Mouse (Mus musculus) forebrain, embryonic 11.5 days (tissue): ENCODE data around the gene Vamp5. TPM values are rescaled to one million over a fixed set of nuclear protein-coding genes. Genes with fewer than 3 reads are reported as not detected.

Experiments used
- ATAC-seq: fragments of 200-750 bp; cut with Nextera tagmentation; replicated peaks from 2 replicates; pipeline ENCODE4 v1.8.0; 2017; ENCODE audit warnings: moderate TSS enrichment; ENCODE audit not compliant: low FRiP score
- DNase-seq: peaks from one replicate; pipeline ENCODE4 v3.0.0-alpha.2; 2017; ENCODE audit warnings: low spot score
- H3K27ac ChIP-seq: fragments of 300-500 bp; sonication (generic); 2 replicates; pipeline ENCODE4 v1.5.1; 2014; ENCODE audit warnings: low read depth, low read length
- H3K27me3 ChIP-seq: fragments of 300-500 bp; sonication (generic); 2 replicates; pipeline ENCODE4 v1.6.1; 2014; ENCODE audit warnings: mild to moderate bottlenecking, low read length, mixed read lengths; ENCODE audit not compliant: control insufficient read depth, insufficient read depth
- H3K36me3 ChIP-seq: fragments of 300-500 bp; sonication (generic); 2 replicates; pipeline ENCODE4 v1.6.1; 2014; ENCODE audit warnings: mild to moderate bottlenecking, low read length, moderate library complexity, mixed read lengths; ENCODE audit not compliant: control insufficient read depth, insufficient read depth
- H3K4me1 ChIP-seq: fragments of 300-500 bp; sonication (generic); replicated peaks from 2 replicates; pipeline ENCODE4 v1.6.1; 2014; ENCODE audit warnings: low read length, mixed read lengths; ENCODE audit not compliant: control insufficient read depth, insufficient read depth
- H3K4me2 ChIP-seq: fragments of 300-500 bp; sonication (generic); 2 replicates; pipeline ENCODE4 v1.6.1; 2014; ENCODE audit warnings: low read depth, mild to moderate bottlenecking, low read length, moderate library complexity, mixed read lengths; ENCODE audit not compliant: severe bottlenecking
- H3K4me3 ChIP-seq: fragments of 300-500 bp; sonication (generic); 2 replicates; pipeline ENCODE4 v1.5.1; 2014; ENCODE audit warnings: low read depth, low read length
- H3K9ac ChIP-seq: fragments of 300-500 bp; sonication (generic); 2 replicates; pipeline ENCODE4 v1.6.1; 2014; ENCODE audit warnings: low read length
- H3K9me3 ChIP-seq: fragments of 300-500 bp; sonication (generic); 2 replicates; pipeline ENCODE4 v1.6.1; 2016; ENCODE audit warnings: low read length, mixed read lengths; ENCODE audit not compliant: control insufficient read depth
- WGBS: fragments of 180-500 bp; shearing (Covaris S2); extraction: QIAGEN DNeasy Blood & Tissue Kit; methylation state at CpG from one replicate; pipeline ENCODE4 v1.1.7; 2014; 5-methylcytosine and 5-hydroxymethylcytosine counted together
- polyA plus RNA-seq: library from polyadenylated mRNA; unstranded; fragments of >200 nt; fragmentation: Nextera tagmentation; extraction: Ambion mirVana; gene quantifications from 2 replicates; pipeline ENCODE4 v1.2.1, GENCODE M21; 2014

The Vamp5 gene
- polyA plus RNA-seq, 1 experiment from 2014 or later: 8.1 TPM

GRCm38 (mm10) chr6:72364985-72365384 is 15.3 kb downstream of the Vamp5 start:
- Histone ChIP-seq H3K9ac (no peak overlapping the region), H3K4me3 (no peak overlapping the region), H3K9me3 (no peaks in the 10 kb centered on the region), H3K36me3 (no peaks in the 10 kb centered on the region), H3K4me1 (peaks cover 5% of the 10 kb centered on the region; the same call in 1 of the 2 replicates), H3K27ac (no peak overlapping the region), H3K27me3 (no peaks in the 10 kb centered on the region), H3K4me2 (no peak overlapping the region)
- WGBS: 70% methylated on average over 6 of the region's 6 CpGs
- ATAC-seq (no peak), DNase-seq (no peak)

- no peak for ATAC-seq
- 44% methylated on average over 7 of the region's 7 CpGs for WGBS
- no peak for DNase-seq
- Histone ChIP-seq H3K27me3 (no peaks in the 10 kb centered on the region), H3K9ac (no peak overlapping the region), H3K4me2 (no peak overlapping the region), H3K9me3 (no peaks in the 10 kb centered on the region), H3K4me1 (peaks cover 5% of the 10 kb centered on the region; the same call in 1 of the 2 replicates), H3K27ac (no peak overlapping the region), H3K36me3 (no peaks in the 10 kb centered on the region), H3K4me3 (no peak overlapping the region)
Measured at GRCm38 (mm10) chr6:72364009-72364408, 16.3 kb downstream of the Vamp5 start.

- no peaks in the 10 kb centered on the region for H3K9me3 ChIP-seq
- peak overlapping the region; percentile 80 for H3K4me3 ChIP-seq
- peak overlapping the region; percentile 76 for H3K4me2 ChIP-seq
- peak overlapping the region; percentile 59; the same call in 1 of the 2 replicates for H3K27ac ChIP-seq
- H3K9ac ChIP-seq: peak overlapping the region; percentile 72
- peak; percentile 99 for ATAC-seq
- under 1% methylated on average over 42 of the region's 42 CpGs for WGBS
- peak; percentile 95 for DNase-seq
- no peaks in the 10 kb centered on the region; the same call in 1 of the 2 replicates for H3K36me3 ChIP-seq
- no peaks in the 10 kb centered on the region for H3K27me3 ChIP-seq
- peaks cover 5% of the 10 kb centered on the region; the same call in 1 of the 2 replicates for H3K4me1 ChIP-seq
Measured at GRCm38 (mm10) chr6:72362132-72363028, 17.9 kb downstream of the Vamp5 start.

GRCm38 (mm10) chr6:72361121-72361551 is 19.1 kb downstream of the Vamp5 start:
- peak overlapping the region; percentile 80 for H3K4me3 ChIP-seq
- H3K4me1 ChIP-seq: peaks cover 5% of the 10 kb centered on the region; the same call in 1 of the 2 replicates
- no peak overlapping the region for H3K27ac ChIP-seq
- WGBS: 73% methylated on average over 5 of the region's 5 CpGs
- ATAC-seq (no peak), DNase-seq (no peak)
- H3K9me3 ChIP-seq: no peaks in the 10 kb centered on the region
- peak overlapping the region; percentile 76 for H3K4me2 ChIP-seq
- H3K9ac ChIP-seq: no peak overlapping the region; the same call in 1 of the 2 replicates
- H3K36me3 ChIP-seq: no peaks in the 10 kb centered on the region; the same call in 1 of the 2 replicates
- no peaks in the 10 kb centered on the region for H3K27me3 ChIP-seq

- H3K9ac ChIP-seq: no peak overlapping the region
Measured at GRCm38 (mm10) chr6:72360599-72360935, 19.7 kb downstream of the Vamp5 start.

GRCm38 (mm10) chr6:72359891-72360598 is 20.2 kb downstream of the Vamp5 start:
- Histone ChIP-seq H3K4me2 (no peak overlapping the region), H3K36me3 (no peaks in the 10 kb centered on the region; the same call in 1 of the 2 replicates), H3K27ac (no peak overlapping the region), H3K27me3 (no peaks in the 10 kb centered on the region), H3K9ac (no peak overlapping the region), H3K4me1 (peaks cover 7% of the 10 kb centered on the region; the same call in 1 of the 2 replicates), H3K9me3 (no peaks in the 10 kb centered on the region), H3K4me3 (no peak overlapping the region)
- no peak for ATAC-seq
- WGBS: 85% methylated on average over 11 of the region's 11 CpGs
- DNase-seq: no peak

More at GRCm38 (mm10) chr6:72360599-72360935, 19.7 kb downstream of the Vamp5 start:
- no peaks in the 10 kb centered on the region for H3K27me3 ChIP-seq
- no peak overlapping the region for H3K4me3 ChIP-seq
- 85% methylated on average over 7 of the region's 7 CpGs for WGBS
- no peak overlapping the region for H3K4me2 ChIP-seq
- H3K9me3 ChIP-seq: no peaks in the 10 kb centered on the region
- H3K36me3 ChIP-seq: no peaks in the 10 kb centered on the region; the same call in 1 of the 2 replicates
- peaks cover 7% of the 10 kb centered on the region; the same call in 1 of the 2 replicates for H3K4me1 ChIP-seq
- ATAC-seq: no peak
- DNase-seq: no peak
- H3K27ac ChIP-seq: no peak overlapping the region

GRCm38 (mm10) chr6:72359343-72359742 is 20.9 kb downstream of the Vamp5 start:
- H3K4me3 ChIP-seq: no peak overlapping the region
- H3K36me3 ChIP-seq: no peaks in the 10 kb centered on the region; the same call in 1 of the 2 replicates
- no peak overlapping the region for H3K27ac ChIP-seq
- no peak overlapping the region for H3K9ac ChIP-seq
- H3K4me2 ChIP-seq: no peak overlapping the region
- H3K27me3 ChIP-seq: no peaks in the 10 kb centered on the region
- no peak for DNase-seq
- ATAC-seq: no peak
- H3K9me3 ChIP-seq: no peaks in the 10 kb centered on the region
- H3K4me1 ChIP-seq: peaks cover 10% of the 10 kb centered on the region; the same call in 1 of the 2 replicates
- whole genome bisulfite sequencing: 73% methylated on average over 2 of the region's 2 CpGs

GRCm38 (mm10) chr6:72358086-72358764 is 22.0 kb downstream of the Vamp5 start:
- H3K27ac ChIP-seq: no peak overlapping the region
- 92% methylated on average over 10 of the region's 10 CpGs for WGBS
- H3K4me1 ChIP-seq: peaks cover 10% of the 10 kb centered on the region; the same call in 1 of the 2 replicates

More at GRCm38 (mm10) chr6:72358086-72358764, 22.0 kb downstream of the Vamp5 start:
- DNase-seq: no peak
- Histone ChIP-seq H3K27me3 (no peaks in the 10 kb centered on the region), H3K4me2 (no peak overlapping the region; the same call in 1 of the 2 replicates), H3K4me3 (no peak overlapping the region), H3K9me3 (no peaks in the 10 kb centered on the region), H3K36me3 (no peaks in the 10 kb centered on the region; the same call in 1 of the 2 replicates), H3K9ac (no peak overlapping the region)
- no peak for ATAC-seq
